Mouse (Mus musculus) embryonic facial prominence, embryonic 14.5 days (tissue): Measurements from ENCODE around the gene Nfil3. TPM values are rescaled to one million over a fixed set of nuclear protein-coding genes. Genes with fewer than 3 reads are reported as not detected.

ENCODE experiments used
- ATAC-seq: fragments of 200-750 bp; cut with Nextera tagmentation; 2 replicates; pipeline ENCODE4 v1.8.0; 2017; ENCODE audit warnings: low read depth, moderate number of reproducible peaks, moderate TSS enrichment
- DNase-seq: peaks from one replicate; pipeline ENCODE4 v3.0.0-alpha.2; 2015; ENCODE audit warnings: low spot score
- H3K27ac ChIP-seq: fragments of 300-500 bp; sonication (generic); replicated peaks from 2 replicates; pipeline ENCODE4 v1.5.1; 2014; ENCODE audit warnings: low read depth, mild to moderate bottlenecking, low read length, moderate library complexity
- H3K27me3 ChIP-seq: fragments of 300-500 bp; sonication (generic); replicated peaks from 2 replicates; pipeline ENCODE4 v1.6.1; 2014; ENCODE audit warnings: low read length; ENCODE audit not compliant: control insufficient read depth, insufficient read depth
- H3K36me3 ChIP-seq: fragments of 300-500 bp; sonication (generic); 2 replicates; pipeline ENCODE4 v1.6.1; 2014; ENCODE audit warnings: low read length, mixed read lengths; ENCODE audit not compliant: control insufficient read depth, insufficient read depth
- H3K4me1 ChIP-seq: fragments of 300-500 bp; sonication (generic); 2 replicates; pipeline ENCODE4 v1.6.1; 2014; ENCODE audit warnings: antibody characterized with exemption, low read length; ENCODE audit not compliant: control insufficient read depth, insufficient read depth
- H3K4me2 ChIP-seq: fragments of 300-500 bp; sonication (generic); 2 replicates; pipeline ENCODE4 v1.6.1; 2014; ENCODE audit warnings: low read depth, mild to moderate bottlenecking, low read length, moderate library complexity, mixed read lengths
- H3K4me3 ChIP-seq: fragments of 300-500 bp; sonication (generic); 2 replicates; pipeline ENCODE4 v1.5.1; 2014; ENCODE audit warnings: low read depth, mild to moderate bottlenecking, low read length
- H3K9ac ChIP-seq: fragments of 300-500 bp; sonication (generic); 2 replicates; pipeline ENCODE4 v1.6.1; 2014; ENCODE audit warnings: low read depth, mild to moderate bottlenecking, low read length, moderate library complexity, mixed read lengths
- H3K9me3 ChIP-seq: fragments of 300-500 bp; sonication (generic); 2 replicates; pipeline ENCODE4 v1.6.1; 2016; ENCODE audit warnings: low read length; ENCODE audit not compliant: control insufficient read depth
- WGBS: fragments of 180-500 bp; shearing (Covaris S2); extraction: QIAGEN DNeasy Blood & Tissue Kit; methylation state at CpG from one replicate; pipeline ENCODE4 v1.1.7; 2014; 5-methylcytosine and 5-hydroxymethylcytosine counted together
- polyA plus RNA-seq: library from polyadenylated mRNA; unstranded; fragments of >200 nt; fragmentation: Nextera tagmentation; extraction: Ambion mirVana; gene quantifications from 2 replicates; pipeline ENCODE4 v1.2.1, GENCODE M21; 2014

Gene Nfil3
- polyA plus RNA-seq, 1 experiment from 2014 or later = 30.4 TPM

- WGBS = 73% methylated on average over 10 of the region's 10 CpGs
Measured at GRCm38 (mm10) chr13:52919790-52920352, 61.0 kb downstream of the Nfil3 start.

GRCm38 (mm10) chr13:52918333-52918732 lies 62.5 kb downstream of the Nfil3 start:
- H3K27ac ChIP-seq = no peak overlapping the region
- ATAC-seq = no peak
- no peak overlapping the region for H3K9ac ChIP-seq
- 90% methylated on average over 5 of the region's 5 CpGs for WGBS
- H3K36me3 ChIP-seq = no peaks in the 10 kb centered on the region
- no peak for DNase-seq
- no peaks in the 10 kb centered on the region for H3K4me1 ChIP-seq
- H3K4me2 ChIP-seq = no peak overlapping the region
- H3K4me3 ChIP-seq = no peak overlapping the region
- no peaks in the 10 kb centered on the region for H3K9me3 ChIP-seq
- H3K27me3 ChIP-seq = no peaks in the 10 kb centered on the region

More at GRCm38 (mm10) chr13:52919790-52920352, 61.0 kb downstream of the Nfil3 start:
- Histone ChIP-seq H3K9ac (no peak overlapping the region), H3K9me3 (no peaks in the 10 kb centered on the region), H3K27ac (no peak overlapping the region), H3K4me1 (no peaks in the 10 kb centered on the region), H3K4me2 (no peak overlapping the region), H3K27me3 (no peaks in the 10 kb centered on the region), H3K4me3 (no peak overlapping the region), H3K36me3 (no peaks in the 10 kb centered on the region)
- DNase-seq = no peak
- no peak for ATAC-seq

Other genes starting within 250 kb of the Nfil3 start
- 34.0 and 35.2 TPM in 2 replicates for gene Auh, start 51.4 kb downstream of the Nfil3 start, polyA plus RNA-seq